Mouse (Mus musculus): ENCODE results near the gene Rab15.
"Not testable (repeated sequence)": the region's sequence is repeated elsewhere in the genome, so short reads cannot be mapped to it uniquely, and the experiment has no call there.

Rab15 gene

DNA sequence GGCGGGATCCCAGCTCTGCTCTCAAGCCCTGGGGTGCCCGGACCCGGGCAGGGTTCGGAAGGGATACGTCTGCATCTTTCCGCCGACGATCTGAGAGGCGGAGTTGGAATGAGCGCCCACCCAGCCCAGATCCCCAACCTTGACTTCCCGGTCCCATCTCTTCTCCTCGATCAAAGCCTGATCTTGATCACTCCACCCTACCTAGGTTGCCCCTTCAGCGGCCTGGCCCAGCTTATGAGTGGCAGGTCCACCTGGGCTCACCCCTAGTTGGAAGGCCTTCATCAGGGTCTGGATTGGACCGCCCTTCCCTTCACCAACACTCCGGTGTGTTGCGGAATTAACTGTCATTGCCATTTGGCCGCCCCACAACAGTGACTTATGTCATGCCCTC is at the start of gene Rab15:
Rab15 (minus strand) TSS at position 258 of the 391 bp plus-strand sequence.
- no peak for DNase-seq

DNA sequence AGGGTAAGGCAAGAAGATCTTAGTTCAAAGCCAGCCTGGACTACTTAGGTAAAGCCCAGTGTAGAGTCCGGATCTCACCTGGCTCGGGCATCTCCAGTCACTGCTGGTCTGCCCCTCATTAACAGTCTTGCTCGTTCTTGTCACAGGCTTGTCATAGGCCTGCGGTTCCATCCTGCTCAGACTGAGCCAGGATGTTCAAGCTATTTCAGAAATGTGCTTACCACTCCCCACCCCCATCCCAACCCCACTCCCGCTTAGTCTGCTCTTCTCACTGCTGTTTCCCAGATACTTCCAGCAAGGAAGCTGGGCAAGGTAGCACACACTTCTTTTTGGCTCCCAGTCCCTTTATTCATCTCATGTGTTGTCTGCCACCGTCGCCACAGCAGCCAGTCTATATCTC is 46.9 kb upstream of the Rab15 start:
- no peak for DNase-seq

DNA sequence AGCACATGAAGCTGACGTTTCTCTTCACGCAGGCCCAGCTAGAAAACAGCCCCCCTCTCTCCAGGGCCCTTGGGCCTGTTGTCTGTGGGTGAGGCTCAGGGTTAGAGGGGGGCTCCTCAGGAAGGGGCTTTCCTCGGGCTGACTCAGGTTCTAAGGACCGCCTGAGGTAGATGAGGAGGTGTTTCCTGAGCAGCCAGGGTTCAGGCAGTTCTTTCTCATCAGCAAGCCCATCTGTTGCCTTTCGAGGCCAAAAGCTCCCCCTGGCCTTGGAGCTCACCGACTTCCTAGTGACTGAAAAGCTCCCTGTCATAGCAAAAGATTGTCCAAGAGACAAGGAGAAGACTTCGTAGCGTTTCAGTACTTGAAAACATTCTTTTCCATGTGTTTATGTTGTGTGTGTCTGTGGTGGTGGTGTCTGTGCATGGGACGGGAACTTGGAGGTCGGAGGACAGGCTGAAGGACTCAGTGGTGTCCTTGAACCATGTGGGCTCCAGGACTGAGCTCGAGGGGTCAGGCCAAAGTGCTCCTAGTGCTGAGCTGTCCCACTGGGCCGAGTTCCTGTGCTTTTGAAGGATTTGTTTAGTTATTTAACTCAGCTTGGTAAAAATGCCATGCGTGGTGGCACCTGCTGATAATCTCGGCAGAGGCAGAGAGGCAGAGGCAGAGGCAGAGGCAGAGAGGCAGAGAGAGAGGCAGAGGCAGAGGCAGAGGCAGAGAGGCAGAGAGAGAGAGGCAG is 45.9 kb upstream of the Rab15 start:
- DNase-seq, result no peak

DNA sequence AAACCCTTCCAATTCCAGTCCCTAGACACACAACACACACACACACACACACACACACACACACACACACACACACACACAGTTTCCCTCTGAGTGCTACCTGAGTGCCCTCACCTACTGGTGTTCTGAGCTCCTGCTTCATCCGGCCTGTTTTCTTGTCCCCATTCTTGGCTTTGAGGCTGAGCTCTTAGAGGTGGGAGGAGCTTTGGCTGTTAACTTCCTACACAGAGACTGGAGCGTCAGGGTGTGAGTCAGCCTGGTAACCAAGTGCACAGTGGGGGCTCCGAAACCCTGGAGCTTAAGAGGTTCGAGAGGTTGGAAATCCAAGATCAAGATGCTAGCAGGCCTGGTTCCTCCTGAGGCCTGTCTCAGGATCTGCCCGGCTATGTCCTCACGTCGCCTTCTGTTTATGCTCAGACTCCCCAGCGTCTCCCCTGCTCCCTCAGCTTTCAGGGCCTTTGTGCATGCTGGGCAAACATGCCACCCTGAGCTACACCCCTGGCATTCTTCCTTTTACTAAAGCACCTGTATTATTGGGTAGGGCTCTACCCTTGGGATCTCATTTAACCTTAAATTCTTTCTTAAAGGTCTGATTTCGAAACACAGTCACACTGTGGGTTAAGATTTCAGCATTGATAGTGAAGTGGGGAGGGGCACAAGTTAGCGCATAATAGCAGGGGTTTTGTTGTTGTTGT is 45.0 kb upstream of the Rab15 start:
- DNase-seq, result no peak

DNA sequence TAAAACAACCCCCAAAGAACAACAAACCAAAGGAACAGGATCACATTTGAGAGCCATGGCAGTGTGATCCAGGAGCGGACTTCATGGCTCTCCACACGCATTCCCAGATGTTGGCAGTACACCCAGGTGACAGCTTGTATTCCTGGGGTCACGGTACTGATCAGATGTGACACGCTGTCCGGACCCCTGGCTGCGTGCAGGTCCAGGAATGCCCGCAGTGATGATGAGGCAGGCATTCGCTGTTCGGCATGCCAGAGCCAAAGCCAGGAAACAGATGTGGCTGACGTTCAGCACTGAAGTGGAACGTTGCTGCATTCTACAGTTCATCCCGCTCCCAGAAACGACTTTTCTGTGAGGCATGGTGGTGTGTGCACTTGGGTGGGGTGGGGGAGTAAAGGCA is 42.6 kb upstream of the Rab15 start:
- DNase-seq, result no peak

DNA sequence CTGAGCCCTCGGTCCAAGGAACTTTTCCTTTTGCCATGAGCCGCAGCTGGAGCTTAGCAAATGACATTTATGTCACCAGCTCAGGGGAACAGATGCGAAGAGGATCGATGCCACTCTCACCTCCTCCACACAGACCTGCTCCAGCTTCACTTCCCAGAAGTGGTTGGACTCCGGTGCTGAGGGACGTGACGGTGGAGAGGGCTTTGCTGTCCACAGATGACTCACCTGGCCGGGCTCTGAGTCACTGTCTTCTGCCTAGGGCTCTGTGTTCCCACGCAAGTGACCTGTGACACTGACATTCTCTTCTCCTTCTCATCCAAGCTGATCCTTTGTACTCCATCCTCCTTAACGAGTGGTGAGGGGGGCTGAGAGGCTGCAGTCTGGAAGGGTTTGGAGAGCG is 40.9 kb upstream of the Rab15 start:
- no peak for DNase-seq

DNA sequence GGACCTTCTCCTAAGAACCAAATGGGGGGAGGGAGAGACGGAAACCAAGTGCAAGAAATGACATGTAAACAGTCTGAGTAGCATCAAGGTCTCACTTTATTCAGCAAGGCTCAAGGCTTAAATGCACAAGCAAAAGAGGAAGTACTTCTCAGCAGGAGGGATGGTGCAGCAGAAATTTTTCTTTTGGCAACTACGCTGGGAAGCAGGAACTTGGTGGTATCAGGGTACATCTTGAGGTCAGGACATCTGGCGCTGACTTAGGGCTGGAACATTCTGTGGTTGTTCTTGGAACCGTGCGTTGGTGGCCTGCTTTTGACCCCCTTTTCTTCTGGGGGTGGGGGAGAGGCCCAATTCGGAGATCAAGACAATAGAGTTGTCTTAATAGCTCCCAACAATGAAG is 36.1 kb upstream of the Rab15 start:
- DNase-seq, result not testable (repeated sequence)

DNA sequence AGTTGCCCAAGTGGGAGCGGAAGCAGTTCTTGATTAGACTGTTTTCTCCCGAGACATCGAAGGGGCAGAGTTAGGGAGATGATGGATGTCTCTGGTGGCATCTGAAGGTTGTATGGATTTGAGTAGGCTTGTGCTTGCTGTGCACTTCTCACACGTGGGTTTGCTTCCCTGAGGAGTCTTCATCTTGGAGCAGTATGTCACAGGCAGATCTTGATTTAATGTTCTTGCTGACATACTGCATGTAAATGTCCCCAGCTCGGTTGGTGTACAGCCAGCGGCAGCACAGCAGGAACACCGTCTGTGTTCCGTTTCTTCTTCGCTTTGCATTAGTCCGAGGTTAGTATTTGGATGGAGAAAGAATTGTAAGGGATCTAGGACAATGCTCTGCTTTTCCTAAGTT is 34.4 kb upstream of the Rab15 start:
- DNase-seq, result no peak

DNA sequence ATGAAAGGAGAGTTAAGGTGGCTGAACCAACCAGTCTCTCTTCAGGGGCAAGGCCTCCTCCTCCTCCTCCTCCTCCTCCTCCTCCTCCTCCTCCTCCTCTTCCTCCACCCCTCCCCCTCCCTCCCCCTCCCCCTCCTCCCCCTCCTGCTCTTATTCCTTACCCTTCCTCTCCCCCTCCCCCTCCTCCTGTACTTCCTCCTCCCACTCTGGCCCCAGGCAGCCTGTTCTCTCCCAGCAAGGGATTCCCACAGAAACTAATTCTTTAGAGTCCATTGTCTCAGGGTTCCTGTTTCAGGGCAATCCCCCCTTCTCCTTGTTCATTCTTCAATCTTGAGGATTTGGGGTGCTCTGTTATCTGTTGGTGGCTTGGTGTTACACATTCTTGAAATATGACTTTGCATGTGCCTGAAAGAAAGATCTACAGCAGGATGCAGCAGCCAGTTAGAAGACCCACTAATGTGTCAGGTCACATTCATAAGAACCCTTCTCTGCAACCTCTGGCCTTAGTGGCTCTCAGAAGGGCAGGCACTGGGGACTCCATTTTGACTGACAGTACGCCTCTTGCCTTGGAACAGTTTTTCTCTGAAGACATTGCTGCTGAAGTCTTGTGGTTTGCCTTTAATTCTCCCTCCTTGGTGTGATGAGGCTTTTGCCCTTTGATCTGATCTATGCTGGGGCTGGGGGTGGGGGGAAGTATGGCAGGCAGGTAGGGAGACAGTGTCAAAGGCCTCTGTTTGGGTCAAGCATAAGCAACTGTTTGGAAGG is 30.9 kb upstream of the Rab15 start:
- peak in 1 of 2 experiments; percentile 28 for DNase-seq

DNA sequence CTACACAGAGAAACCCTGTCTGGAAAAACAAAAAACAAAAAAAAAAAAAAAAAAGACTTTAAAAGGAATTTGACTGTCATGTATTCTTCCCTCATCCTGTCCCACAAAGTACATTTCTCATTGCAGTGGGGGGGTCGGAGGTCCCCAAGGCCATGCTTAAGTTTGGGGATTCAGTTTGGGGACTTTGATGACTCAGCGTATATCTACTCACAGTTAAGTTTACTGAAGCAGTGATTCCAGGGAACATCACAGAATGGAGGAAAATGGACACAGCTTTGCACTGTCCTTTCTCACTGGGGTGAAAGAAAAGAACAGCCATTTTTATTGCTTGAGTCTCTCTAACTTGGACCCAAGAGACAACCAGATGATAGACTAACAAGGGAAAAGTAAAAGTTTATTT is 29.7 kb upstream of the Rab15 start:
- no peak for DNase-seq

DNA sequence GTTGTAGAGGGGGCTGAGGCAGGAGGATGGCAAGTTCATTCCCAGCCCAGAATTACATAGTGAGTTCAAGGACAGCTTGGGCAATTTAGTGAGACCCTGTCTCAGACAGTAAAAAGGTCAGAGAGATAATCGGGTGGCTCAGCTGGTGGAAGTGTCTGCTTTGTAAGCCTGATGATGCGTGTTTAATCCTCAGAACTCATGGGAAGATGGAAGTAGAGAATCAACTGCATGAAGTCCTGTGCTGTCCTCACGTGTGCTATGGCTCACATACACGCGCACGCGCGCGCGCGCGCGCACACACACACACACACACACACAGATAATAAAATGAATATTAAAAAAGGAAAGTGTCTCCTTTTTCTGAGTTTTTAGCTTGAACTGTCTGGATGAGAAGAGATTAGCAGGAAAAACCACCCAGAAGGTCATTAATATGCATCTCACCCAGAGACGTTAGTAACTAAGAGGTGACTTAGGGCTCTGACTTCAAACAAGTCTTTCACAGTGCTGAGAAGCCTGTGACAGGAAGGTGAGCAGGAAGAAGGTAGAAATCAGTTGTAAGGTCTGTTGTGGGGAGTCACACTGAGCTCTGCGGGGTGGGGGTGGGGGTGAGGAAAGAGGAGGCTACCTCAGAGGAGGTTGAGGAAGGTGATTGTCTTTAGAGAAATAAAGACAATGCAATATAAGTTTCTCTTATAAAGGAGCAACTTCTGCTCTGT is 21.8 kb upstream of the Rab15 start:
- DNase-seq, result no peak

DNA sequence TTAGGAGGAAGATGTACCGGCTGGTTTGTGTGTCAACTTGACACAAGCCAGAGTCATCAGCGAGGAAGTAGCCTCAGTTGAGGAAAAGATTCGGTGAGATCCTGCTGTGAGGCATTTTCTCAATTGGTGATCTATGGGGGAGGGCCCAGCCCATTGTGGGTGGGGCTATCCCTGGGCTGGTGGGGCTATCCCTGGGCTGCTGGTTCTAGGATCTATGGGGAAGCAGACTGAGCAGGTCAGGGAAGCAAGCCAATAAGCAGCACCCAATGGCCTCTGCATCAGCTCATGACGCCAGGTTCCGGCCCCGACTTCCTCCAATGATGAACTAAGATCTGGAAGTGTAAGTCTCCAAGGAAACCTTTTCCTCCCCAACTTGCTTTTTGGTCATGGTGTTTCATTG is 17.4 kb upstream of the Rab15 start:
- no peak for DNase-seq

DNA sequence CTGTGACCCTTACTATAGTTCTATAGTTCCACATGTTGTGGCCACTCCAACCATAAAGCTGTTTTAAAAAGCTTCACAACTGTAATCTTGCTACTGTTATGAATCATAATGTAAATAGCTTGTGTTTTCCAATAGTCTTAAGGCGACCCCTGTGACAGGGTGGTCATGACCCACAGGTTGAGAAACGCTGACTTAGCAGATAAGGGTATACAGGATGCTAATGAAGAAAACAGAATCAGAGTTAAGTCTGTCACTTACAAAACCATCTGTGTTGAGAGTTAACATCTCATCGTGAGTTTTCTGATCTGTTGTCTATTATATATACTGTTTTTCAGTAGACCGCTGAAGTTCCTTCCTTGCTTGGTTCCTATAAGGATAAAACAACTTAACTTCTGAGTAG is 16.6 kb upstream of the Rab15 start:
- no peak for DNase-seq

DNA sequence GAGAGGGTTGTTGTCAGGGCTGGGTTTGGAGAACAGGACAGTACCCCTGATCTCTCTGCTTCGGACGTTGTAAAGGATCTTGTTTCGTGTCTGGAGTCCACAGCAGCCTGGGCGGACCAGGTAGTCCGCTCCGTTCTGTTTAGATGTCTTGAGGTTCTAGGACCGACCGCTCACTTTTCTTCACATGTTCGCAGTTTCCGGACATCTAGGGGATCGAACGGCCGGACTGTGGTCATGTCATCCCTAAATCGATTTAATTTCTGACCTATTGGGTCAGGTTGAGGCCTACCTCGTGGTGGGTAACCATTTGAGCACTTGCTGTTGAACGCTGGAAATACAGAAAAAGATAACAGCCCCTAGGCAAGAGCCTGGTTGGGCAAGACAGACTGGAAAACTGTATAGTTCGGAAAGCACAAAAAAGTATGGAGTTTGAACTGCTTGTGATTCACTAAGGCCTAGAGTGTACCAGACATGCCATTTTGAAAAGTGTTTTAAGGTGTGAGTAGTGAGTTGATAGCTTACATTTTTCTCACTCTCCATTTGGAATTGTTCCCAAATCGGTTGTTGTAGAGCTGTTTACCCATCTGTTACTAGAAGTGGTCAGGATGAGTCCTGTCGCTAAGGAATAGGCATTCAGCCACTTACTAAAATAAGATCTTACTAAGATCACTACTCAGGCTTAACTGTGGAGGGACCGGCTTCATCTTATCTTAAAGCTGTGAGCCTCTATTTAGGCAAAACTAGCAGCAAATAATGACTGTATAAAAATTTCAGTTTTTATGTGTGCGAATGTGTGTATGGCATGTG is 15.3 kb upstream of the Rab15 start:
- no peak for DNase-seq

DNA sequence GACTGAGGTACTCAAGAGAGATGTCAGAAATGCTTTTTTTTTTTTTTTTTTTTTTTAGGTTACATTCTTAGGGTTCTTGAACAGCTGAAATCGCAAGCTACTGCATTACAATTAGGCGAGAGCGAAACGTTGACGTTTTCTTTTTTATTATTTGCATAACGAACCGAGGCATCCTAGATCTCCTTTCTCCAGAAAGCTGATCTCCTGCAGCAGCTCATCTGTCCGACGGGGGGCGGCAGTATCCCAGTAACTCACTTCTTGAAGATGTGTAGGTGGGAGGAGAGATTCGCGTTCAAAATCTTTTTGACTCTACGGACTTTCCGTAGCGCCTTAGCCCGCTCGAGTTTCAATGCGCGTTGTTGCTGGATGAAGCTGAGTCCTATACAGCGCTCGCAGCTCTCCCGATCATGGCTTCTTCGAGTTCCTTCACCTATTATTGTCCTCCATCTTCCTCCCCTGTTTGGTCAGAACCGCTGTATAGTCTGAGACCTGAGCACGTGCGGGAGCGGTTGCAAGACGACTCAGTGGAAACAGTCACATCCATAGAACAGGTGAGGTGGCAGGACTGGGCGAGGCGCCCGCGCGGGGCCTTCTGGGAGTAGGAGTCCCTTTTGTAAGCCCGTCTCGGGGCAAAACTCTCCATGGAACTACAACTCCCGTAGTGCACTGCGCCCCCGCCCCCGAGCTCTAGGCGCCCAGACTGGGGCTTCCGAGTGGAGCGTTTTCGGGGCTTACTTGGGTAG is 14.6 kb upstream of the Rab15 start:
- DNase-seq, result peak; percentile 97 to 98

DNA sequence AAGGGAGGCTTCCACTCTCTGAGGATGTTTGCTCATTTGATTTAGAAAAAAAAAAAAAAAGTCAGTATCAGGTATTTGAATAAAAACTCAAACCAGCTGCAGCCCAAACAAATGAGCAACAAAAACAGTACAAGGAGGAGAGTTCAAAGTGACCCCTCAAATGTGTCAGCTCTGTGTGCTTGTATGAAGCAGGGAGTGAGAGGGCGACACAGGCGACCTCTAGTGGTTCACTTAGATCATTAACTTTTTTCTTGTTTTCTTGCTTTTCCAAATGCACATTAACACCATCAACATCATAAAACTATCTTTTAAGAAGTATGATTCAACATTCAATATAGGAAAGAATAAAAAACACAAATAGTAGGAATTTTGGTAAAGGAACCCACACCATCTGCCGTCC is 10.0 kb upstream of the Rab15 start:
- no peak for DNase-seq

DNA sequence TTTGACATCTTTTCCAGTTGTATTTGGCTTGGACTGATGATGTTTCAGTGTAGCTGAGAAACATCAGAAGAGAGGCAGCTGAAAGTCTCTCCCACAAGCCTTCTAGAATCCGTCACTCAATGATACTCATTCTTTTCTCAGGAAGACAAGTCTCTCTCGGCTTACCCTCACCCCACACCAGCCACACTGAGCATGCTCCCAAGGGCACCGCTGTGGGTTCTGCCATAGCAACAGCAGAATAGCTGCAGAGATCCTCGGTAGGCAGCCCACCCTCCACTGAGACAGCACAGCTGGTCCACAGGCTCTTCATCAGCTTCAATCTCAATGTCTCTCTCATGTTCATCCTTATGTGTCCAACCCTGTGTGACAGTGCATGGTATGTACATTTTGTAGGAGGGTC is 2.6 kb upstream of the Rab15 start:
- no peak for DNase-seq

DNA sequence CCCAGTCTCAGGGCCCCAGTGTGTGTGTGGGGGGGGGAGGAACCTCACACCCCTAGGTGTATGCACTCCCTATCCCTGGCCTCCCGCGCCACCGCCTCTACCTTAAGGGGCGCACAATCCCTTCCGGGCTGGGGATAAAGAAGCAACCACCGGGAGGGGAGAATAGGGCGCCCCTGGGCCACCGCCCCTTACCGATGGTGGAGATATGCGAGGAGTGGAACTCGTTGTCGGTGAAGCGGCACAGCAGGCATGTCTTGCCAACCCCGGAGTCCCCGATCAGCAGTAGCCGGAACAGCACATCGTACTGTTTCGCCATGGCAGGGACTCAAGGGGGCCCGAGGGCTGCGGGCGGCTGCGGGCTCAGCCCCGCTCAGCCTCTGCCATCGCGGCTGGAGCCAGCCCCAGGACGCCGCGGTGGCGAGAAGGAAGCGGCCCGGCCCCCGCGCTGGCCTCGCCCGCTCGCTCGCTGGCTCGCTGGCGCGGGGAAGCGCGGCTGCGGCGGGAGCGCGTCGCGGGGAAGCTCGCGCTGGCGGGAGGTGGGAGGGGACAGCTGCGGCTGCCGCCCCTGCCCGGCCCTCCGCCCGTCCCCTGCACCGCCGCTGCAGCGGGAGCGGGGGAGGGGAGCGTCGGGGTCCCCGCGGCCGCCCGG is 582 bp downstream of the Rab15 start:
- DNase-seq, result no peak

DNA sequence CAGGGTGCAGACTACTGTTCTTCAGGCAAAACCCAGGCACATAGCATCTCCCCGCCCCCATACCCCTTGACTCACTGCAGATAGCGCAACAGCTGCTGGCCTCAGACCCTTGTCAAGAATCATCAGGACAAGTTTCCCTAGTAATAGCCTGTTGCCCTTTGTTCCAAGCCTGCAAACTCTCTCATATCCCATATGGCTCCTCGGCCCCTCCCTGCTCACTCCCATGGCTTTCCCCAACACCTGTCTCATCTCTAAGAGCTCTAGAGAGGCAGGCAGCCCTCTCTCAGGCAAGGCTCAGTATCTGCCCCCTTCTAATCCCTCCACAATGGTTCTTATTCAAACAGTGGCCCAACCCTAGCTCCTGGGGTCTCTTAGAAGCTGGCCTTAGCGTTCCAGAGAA is 2.1 kb downstream of the Rab15 start:
- DNase-seq, result no peak

DNA sequence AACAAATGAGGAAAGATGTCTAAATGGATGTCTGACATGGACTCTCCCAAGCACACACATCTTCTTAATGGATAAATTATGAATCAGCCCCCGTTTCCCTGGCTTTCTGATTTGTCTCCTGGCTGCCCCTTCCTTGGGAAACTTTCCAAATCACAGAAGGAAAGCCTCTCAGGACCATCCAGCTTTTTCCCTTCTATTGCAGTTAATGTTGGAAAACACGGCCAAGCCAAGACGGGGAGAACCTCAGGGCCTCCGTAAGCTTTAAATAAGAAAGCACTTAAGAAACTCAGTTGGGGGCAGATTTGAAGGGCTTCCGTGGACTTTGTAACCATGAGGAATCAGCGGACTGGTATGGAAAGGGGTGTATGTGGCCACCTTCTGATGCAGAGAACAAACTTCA is 2.9 kb downstream of the Rab15 start:
- no peak for DNase-seq

DNA sequence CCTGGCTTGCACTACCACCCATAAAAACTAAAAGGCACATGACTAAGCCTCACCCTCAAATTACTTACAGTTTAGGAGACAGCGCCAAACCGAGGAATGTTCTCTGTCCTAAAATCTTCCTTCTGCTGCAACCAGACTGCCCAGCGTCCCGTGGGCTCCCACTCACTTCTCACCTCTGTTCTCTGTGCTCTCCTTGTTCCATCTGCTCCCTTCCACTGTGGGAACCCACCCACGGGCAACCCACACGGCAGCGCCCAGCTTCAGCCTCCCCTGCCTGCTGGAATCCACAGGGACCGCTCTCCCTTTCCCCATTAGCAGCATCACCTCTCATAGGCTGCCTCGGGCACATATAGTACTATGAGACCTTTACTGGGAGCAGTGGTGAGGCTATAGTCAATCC is 3.8 kb downstream of the Rab15 start:
- DNase-seq, result no peak

All from thymus, adult 18-20 months (tissue).